Mouse (Mus musculus): ENCODE measurements around the gene Tgfbr3. TPM values are rescaled to one million over a fixed set of nuclear protein-coding genes. Genes with fewer than 3 reads are reported as not detected.

Gene Tgfbr3
- total and polyA plus RNA-seq, 2 experiments from 2014 or later: 3.4 to 14.3 TPM

DNA sequence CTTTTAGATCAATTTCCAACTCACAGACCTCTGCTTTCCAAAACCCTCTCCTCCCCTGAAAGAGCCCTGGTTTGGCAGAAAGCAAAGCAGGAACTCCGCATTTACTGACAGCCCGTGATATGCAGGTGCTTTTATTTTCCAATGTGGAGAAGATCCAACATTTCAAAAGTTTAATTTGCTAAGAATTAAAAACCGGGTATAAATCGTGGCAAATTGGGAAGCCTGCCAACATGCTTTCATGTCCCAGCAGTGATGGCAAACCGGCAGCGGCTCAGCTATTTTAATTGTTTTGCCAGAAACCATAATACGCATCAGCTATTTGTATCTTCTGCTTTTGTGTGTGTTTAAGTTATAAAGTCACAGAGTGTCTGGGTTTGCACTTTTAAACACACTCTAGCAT is 162.9 kb downstream of the Tgfbr3 start:
- TF ChIP-seq CTCF (IDR thresholded peaks at IDR 0.05; ENCODE audit: low read depth): no peak
- Histone ChIP-seq H3K27ac (ENCODE audit: low read depth, low read length) (no peak overlapping the region), H3K9ac (no peak overlapping the region), H3K4me1 (ENCODE audit: insufficient read depth) (no peaks in the 10 kb centered on the region), H3K4me3 (ENCODE audit: low read depth, low read length) (no peak overlapping the region), H3K36me3 (ENCODE audit: insufficient read depth) (peaks cover 6% of the 10 kb centered on the region; the same call in 1 of the 2 replicates), H3K9me3 (ENCODE audit: low read length) (no peaks in the 10 kb centered on the region), H3K4me2 (ENCODE audit: low read depth) (no peak overlapping the region), H3K27me3 (ENCODE audit: insufficient read depth, low read length) (no peaks in the 10 kb centered on the region; the same call in 1 of the 2 replicates)
- ATAC-seq (no peak), DNase-seq (peak; percentile 65)
- WGBS: 20% methylated on average over 7 of the region's 7 CpGs

DNA sequence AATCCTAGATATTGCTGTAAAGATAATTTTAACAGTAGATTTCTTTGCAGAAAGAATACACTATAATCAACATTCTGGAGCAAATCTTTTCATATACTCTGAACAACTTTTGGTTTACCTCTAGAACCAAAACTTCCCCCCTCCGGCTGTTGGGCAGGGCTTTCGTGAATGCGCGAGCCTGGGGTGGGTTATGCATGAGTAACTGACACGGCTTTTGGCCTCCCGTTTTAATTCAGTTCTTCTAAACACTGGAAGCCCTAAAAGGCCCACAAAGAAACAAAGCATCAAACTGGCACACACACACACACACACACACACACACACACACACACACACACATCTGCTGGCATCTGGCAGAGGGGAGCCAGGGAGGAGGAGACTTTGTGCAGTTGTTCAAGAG is 164.3 kb downstream of the Tgfbr3 start:
- H3K36me3 ChIP-seq (ENCODE audit: insufficient read depth): peaks cover 6% of the 10 kb centered on the region; the same call in 1 of the 2 replicates
- no peaks in the 10 kb centered on the region for H3K4me1 ChIP-seq (ENCODE audit: insufficient read depth)
- no peaks in the 10 kb centered on the region for H3K9me3 ChIP-seq (ENCODE audit: low read length)
- no peak overlapping the region for H3K9ac ChIP-seq
- no peak overlapping the region for H3K27ac ChIP-seq (ENCODE audit: low read depth, low read length)
- no peak for DNase-seq
- no peak overlapping the region for H3K4me2 ChIP-seq (ENCODE audit: low read depth)
- no peak for ATAC-seq
- H3K27me3 ChIP-seq (ENCODE audit: insufficient read depth, low read length): no peaks in the 10 kb centered on the region; the same call in 1 of the 2 replicates
- 60% methylated on average over 6 of the region's 6 CpGs for WGBS
- no peak overlapping the region for H3K4me3 ChIP-seq (ENCODE audit: low read depth, low read length)
- TF ChIP-seq CTCF (IDR thresholded peaks at IDR 0.05; ENCODE audit: low read depth): no peak

DNA sequence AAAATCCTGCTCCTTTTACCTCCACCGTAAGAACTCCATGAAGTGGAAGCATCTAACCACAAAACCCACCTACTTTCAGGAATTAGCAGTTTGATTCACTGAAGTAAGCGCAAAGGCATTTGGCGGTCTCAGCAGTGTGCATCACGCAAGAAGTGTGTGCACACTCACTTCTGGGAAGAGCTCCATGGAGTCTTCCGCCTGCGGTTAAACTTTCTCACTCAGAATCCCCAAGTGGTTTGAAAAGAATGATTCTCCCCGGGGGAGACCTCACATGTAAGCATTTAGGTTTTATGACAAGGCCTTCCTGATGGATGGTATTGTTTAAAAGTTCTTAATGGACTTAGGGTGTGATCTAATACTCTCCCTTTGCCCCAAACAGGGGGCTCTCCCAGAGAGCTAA is 164.9 kb downstream of the Tgfbr3 start:
- H3K27ac ChIP-seq (ENCODE audit: low read depth, low read length): no peak overlapping the region
- ATAC-seq (no peak), DNase-seq (peak; percentile 14)
- H3K9ac ChIP-seq: no peak overlapping the region
- H3K27me3 ChIP-seq (ENCODE audit: insufficient read depth, low read length): no peaks in the 10 kb centered on the region; the same call in 1 of the 2 replicates
- H3K36me3 ChIP-seq (ENCODE audit: insufficient read depth): 0 out of 2 replicates have a peak, but pooled peaks cover 2% of the 10 kb centered on the region
- no peaks in the 10 kb centered on the region for H3K9me3 ChIP-seq (ENCODE audit: low read length)
- TF ChIP-seq CTCF (IDR thresholded peaks at IDR 0.05; ENCODE audit: low read depth): no peak
- 68% methylated on average over 7 of the region's 7 CpGs for WGBS
- H3K4me2 ChIP-seq (ENCODE audit: low read depth): no peak overlapping the region
- no peaks in the 10 kb centered on the region for H3K4me1 ChIP-seq (ENCODE audit: insufficient read depth)
- no peak overlapping the region for H3K4me3 ChIP-seq (ENCODE audit: low read depth, low read length)

DNA sequence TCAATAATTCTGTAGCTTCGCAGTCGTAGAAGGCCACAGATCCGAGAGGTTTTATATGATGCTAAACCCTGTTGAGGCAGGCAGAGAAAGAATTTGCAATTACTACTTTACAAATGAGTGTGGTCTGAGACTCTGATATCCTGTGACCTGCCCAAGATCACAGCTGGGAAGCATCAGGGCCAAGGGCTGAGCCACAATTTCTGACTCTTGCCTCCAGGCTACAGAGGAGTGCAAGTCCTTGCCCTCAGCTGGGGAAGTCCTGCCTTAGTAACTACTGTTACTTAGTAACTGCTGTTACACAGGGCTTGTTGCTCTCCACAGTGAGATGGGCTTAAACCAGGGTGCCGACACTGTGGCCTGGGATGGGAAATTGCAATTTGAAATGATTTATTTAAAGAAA is 166.8 kb downstream of the Tgfbr3 start:
- 91% methylated on average over 4 of the region's 4 CpGs for WGBS
- no peak for TF ChIP-seq CTCF (IDR thresholded peaks at IDR 0.05; ENCODE audit: low read depth)
- Histone ChIP-seq H3K36me3 (ENCODE audit: insufficient read depth) (no peaks in the 10 kb centered on the region), H3K9ac (no peak overlapping the region), H3K9me3 (ENCODE audit: low read length) (no peaks in the 10 kb centered on the region), H3K27ac (ENCODE audit: low read depth, low read length) (no peak overlapping the region), H3K4me2 (ENCODE audit: low read depth) (no peak overlapping the region), H3K4me3 (ENCODE audit: low read depth, low read length) (no peak overlapping the region), H3K4me1 (ENCODE audit: insufficient read depth) (no peaks in the 10 kb centered on the region), H3K27me3 (ENCODE audit: insufficient read depth, low read length) (no peaks in the 10 kb centered on the region)
- ATAC-seq: no peak
- DNase-seq: no peak

DNA sequence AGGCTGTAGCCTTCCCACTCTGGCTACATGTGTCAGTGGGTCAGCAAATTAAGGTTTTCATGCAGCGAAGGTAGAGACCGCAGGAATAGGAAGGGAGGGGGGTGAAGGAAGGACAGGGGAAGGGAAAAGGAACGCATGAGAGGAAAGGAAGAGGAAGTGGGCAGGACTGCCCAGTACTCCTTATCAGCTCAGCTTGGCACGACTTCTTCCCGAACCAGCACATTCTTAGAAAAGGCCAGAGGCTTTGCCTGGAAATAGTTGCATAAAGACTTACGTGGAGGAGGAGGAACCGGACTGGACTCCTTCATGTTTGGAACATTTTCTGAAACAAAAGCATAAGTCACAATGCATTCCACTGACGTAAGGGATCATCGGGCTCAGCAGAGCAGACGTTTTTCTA is 168.3 kb downstream of the Tgfbr3 start:
- 71% methylated on average over 10 of the region's 10 CpGs for WGBS
- no peaks in the 10 kb centered on the region for H3K4me1 ChIP-seq (ENCODE audit: insufficient read depth)

DNA sequence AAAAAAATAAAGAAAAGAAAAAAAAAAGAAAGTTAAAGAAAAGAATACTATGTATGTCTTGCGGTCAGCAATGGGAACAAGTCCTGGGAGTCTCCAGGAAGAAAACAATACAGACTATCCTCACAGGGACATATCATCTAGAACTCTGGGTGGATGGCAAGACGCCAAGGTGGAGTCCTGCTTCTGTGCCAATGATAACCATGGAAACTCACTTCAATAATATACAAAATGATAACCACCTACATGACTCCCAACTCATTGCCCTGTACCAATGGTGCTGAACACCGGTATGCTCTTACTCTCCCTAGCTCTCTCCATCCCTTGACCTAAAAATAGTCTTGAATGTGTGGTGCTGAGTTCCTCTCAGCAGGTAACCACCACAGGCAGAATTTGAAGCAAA is 168.8 kb downstream of the Tgfbr3 start:
- H3K4me2 ChIP-seq (ENCODE audit: low read depth): no peak overlapping the region
- H3K36me3 ChIP-seq (ENCODE audit: insufficient read depth): no peaks in the 10 kb centered on the region
- no peaks in the 10 kb centered on the region for H3K4me1 ChIP-seq (ENCODE audit: insufficient read depth)
- no peak overlapping the region for H3K27ac ChIP-seq (ENCODE audit: low read depth, low read length)
- H3K27me3 ChIP-seq (ENCODE audit: insufficient read depth, low read length): no peaks in the 10 kb centered on the region
- no peak for ATAC-seq
- no peak for DNase-seq
- 78% methylated on average over 3 of the region's 3 CpGs for WGBS
- no peak for TF ChIP-seq CTCF (IDR thresholded peaks at IDR 0.05; ENCODE audit: low read depth)
- no peaks in the 10 kb centered on the region for H3K9me3 ChIP-seq (ENCODE audit: low read length)
- no peak overlapping the region for H3K9ac ChIP-seq
- H3K4me3 ChIP-seq (ENCODE audit: low read depth, low read length): no peak overlapping the region

More for the DNA sequence above, 168.3 kb downstream of the Tgfbr3 start:
- ATAC-seq: no peak
- H3K27ac ChIP-seq (ENCODE audit: low read depth, low read length): no peak overlapping the region
- no peaks in the 10 kb centered on the region for H3K36me3 ChIP-seq (ENCODE audit: insufficient read depth)
- no peak for DNase-seq
- no peak overlapping the region for H3K4me2 ChIP-seq (ENCODE audit: low read depth)
- no peaks in the 10 kb centered on the region for H3K27me3 ChIP-seq (ENCODE audit: insufficient read depth, low read length)
- H3K9ac ChIP-seq: no peak overlapping the region
- no peak for TF ChIP-seq CTCF (IDR thresholded peaks at IDR 0.05; ENCODE audit: low read depth)
- H3K9me3 ChIP-seq (ENCODE audit: low read length): no peaks in the 10 kb centered on the region
- H3K4me3 ChIP-seq (ENCODE audit: low read depth, low read length): no peak overlapping the region

DNA sequence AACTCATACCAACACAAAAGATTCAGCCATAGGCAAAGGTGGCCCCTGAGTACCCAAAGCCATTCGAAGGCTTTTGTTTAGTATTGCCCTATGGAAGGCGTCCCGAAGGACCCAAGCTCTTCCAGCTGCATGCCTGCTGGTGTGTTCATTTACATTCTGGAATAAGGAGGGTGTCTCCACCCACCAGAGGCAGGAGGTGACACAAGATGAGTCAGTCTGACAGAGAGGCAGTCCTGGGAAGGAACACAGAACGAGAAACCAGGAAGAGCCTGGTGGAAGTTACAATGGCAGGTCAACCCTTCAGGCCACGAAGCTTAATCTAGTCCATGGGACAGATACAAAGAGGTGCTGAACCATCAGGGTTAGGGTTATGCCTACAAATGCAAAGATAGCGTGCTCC is 169.5 kb downstream of the Tgfbr3 start:
- no peak overlapping the region for H3K9ac ChIP-seq
- no peak overlapping the region for H3K27ac ChIP-seq (ENCODE audit: low read depth, low read length)
- no peak for ATAC-seq
- H3K36me3 ChIP-seq (ENCODE audit: insufficient read depth): no peaks in the 10 kb centered on the region
- no peak for DNase-seq
- TF ChIP-seq CTCF (IDR thresholded peaks at IDR 0.05; ENCODE audit: low read depth): no peak
- H3K4me2 ChIP-seq (ENCODE audit: low read depth): no peak overlapping the region
- H3K27me3 ChIP-seq (ENCODE audit: insufficient read depth, low read length): no peaks in the 10 kb centered on the region
- no peaks in the 10 kb centered on the region for H3K4me1 ChIP-seq (ENCODE audit: insufficient read depth)
- WGBS: 70% methylated on average over 6 of the region's 6 CpGs
- H3K9me3 ChIP-seq (ENCODE audit: low read length): no peaks in the 10 kb centered on the region
- no peak overlapping the region for H3K4me3 ChIP-seq (ENCODE audit: low read depth, low read length)

Measured in forebrain, postnatal 0 days (tissue).